25 mouse cellular contexts compared by ENCODE assay signal in genomic region chr1:91003522-91004253, GRCm38 (mm10). TPM values are rescaled to one million over a fixed set of nuclear protein-coding genes. Genes with fewer than 3 reads are reported as not detected.
"Had no signal": no experiment of that assay in that cellular context is flagged by ENCODE, and none has a peak within 500 bp of the region (broad histone marks: within the 10 kb centered on the region; RNA-seq: fewer than 3 reads in every experiment).

No protein-coding gene starts in this region.

- DNase-seq: kidney, postnatal 36 days; layer of hippocampus, adult 9-11 months; layer of hippocampus, postnatal 36 days; lung, embryonic 14.5 days; lung, postnatal 10 days; lung, postnatal 4 days; right cerebral cortex, postnatal 14 days; thymus, adult 2 months; thymus, postnatal 25 days had no signal

- H3K36me3 ChIP-seq: limb, embryonic 15.5 days; liver, embryonic 12.5 days; midbrain, embryonic 10.5 days; midbrain, embryonic 15.5 days; stomach, embryonic 15.5 days had no signal

- H3K9ac ChIP-seq: limb, embryonic 15.5 days; liver, embryonic 12.5 days; lung, embryonic 14.5 days; midbrain, embryonic 15.5 days; stomach, embryonic 15.5 days had no signal

- H3K27me3 ChIP-seq: limb, embryonic 15.5 days; midbrain, embryonic 15.5 days; stomach, embryonic 15.5 days had no signal

- H3K4me2 ChIP-seq: limb, embryonic 15.5 days; liver, embryonic 12.5 days; lung, embryonic 14.5 days; midbrain, embryonic 15.5 days; stomach, embryonic 15.5 days had no signal

- H3K9me3 ChIP-seq: limb, embryonic 15.5 days; liver, embryonic 12.5 days; midbrain, embryonic 10.5 days; midbrain, embryonic 15.5 days; stomach, embryonic 15.5 days had no signal

- ATAC-seq: liver, embryonic 12.5 days; midbrain, embryonic 15.5 days had no signal

- H3K27ac ChIP-seq: kidney, postnatal 0 days; limb, embryonic 15.5 days; liver, embryonic 12.5 days; midbrain, embryonic 10.5 days; midbrain, embryonic 15.5 days; stomach, embryonic 15.5 days had no signal

- H3K4me3 ChIP-seq: limb, embryonic 15.5 days; liver, embryonic 12.5 days; midbrain, embryonic 10.5 days; midbrain, embryonic 15.5 days; stomach, embryonic 15.5 days had no signal

RNA-seq across cellular contexts. Expression of gene Rab17, which starts 34.2 kb away (rescaled TPM):
- total RNA-seq: layer of hippocampus, adult 18-20 months; layer of hippocampus, postnatal 36 days; megakaryocyte, adult 5-6 weeks had no signal
- polyA plus RNA-seq: midbrain, embryonic 10.5 days had no signal

RNA-seq across cellular contexts. Expression of gene Prlh, which starts 50.8 kb away (rescaled TPM):
- total RNA-seq: layer of hippocampus, adult 18-20 months; layer of hippocampus, postnatal 36 days; left cerebral cortex, adult 8-10 months; left cerebral cortex, postnatal 25 days; megakaryocyte, adult 5-6 weeks had no signal
- polyA plus RNA-seq: kidney, postnatal 0 days; limb, embryonic 11.5 days; limb, embryonic 15.5 days; liver, embryonic 12.5 days; liver, embryonic 16.5 days; lung, embryonic 14.5 days; midbrain, embryonic 10.5 days; midbrain, embryonic 15.5 days; neural tube, embryonic 14.5 days; spleen, adult 2 months; stomach, embryonic 15.5 days; testis, adult 2 months; thymus, adult 2 months; urinary bladder, adult 2 months had no signal
